Mouse (Mus musculus): Measurements from ENCODE around the gene Timm13. TPM values are rescaled to one million over a fixed set of nuclear protein-coding genes. Genes with fewer than 3 reads are reported as not detected.

Timm13 gene
- polyA plus RNA-seq, 1 experiment from 2014 or later = 293 TPM

DNA sequence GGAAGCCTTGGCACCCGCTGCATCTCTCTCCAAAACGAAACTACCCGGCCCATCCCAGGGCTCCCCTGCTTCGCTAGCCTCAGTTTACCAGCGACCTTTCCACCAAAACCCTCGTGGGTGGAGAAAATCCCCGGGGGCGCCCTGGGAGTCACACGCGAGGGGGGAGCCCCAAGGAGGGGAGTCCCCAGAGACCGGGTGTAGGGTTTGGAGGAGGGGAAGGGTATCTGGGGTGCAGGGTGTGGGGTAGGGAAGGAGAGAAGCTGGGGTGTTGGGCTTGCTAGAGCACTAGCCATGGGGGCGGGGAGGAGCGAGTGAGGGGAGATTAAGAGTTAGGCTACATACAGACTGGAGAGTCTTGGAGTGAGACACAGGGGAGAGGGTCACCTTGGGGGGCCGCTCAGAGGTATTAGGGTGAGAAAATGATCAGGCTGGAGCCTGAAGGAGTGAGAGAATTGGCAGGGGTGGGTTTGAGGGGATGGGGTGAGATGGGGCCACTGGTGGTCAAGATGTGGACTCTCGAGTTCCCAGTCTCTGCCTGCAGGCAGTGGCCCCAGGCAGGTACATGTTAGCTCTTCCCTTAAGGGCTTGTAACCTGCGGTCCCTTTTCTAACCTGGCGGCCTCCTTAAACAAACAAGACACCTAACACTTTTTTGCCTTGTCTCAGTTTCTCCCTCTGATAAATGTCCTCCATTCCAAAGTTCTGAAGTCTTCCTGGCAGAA lies 32.1 kb upstream of the Timm13 start:
- H3K27me3 ChIP-seq (replicated peaks) = peaks cover 12% of the 10 kb centered on the region; the same call in 1 of the 2 replicates
- ATAC-seq (ENCODE audit: insufficient number of reproducible peaks, low FRiP score) = no peak
- H3K4me3 ChIP-seq = peak overlapping the region; percentile 66
- H3K36me3 ChIP-seq = no peaks in the 10 kb centered on the region
- no peaks in the 10 kb centered on the region for H3K9me3 ChIP-seq (replicated peaks)
- peaks cover 75% of the 10 kb centered on the region for H3K4me1 ChIP-seq (replicated peaks)
- peak overlapping the region; percentile 93 for H3K4me2 ChIP-seq
- 2% methylated on average over 17 of the region's 17 CpGs for WGBS
- no peak overlapping the region for H3K27ac ChIP-seq (ENCODE audit: poor library complexity, severe bottlenecking)
- peak overlapping the region; percentile 88 for H3K9ac ChIP-seq

DNA sequence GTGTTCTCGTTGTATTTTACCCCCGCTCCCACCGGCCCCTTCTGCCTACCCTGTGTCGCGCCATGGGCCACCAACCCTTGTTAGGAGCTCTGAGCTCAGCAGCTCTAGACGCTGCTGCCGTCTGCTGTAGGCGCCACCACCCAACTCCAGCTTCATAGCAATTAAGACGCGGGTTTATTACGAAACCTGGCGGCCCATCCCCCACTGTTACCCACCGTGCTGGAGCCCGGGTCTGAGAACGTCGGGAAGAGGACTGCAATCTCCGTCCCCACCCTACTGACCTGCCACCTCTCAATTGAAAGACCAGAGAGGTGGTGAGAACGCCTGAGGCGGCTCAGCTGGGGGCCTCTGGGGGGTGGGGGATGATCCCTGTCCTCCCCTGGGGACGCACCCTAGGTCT lies 31.4 kb upstream of the Timm13 start:
- Histone ChIP-seq H3K4me3 (peak overlapping the region; percentile 66), H3K9me3 (replicated peaks) (no peaks in the 10 kb centered on the region), H3K27me3 (replicated peaks) (peaks cover 12% of the 10 kb centered on the region; the same call in 1 of the 2 replicates), H3K27ac (ENCODE audit: poor library complexity, severe bottlenecking) (no peak overlapping the region), H3K4me2 (peak overlapping the region; percentile 93), H3K4me1 (replicated peaks) (peaks cover 68% of the 10 kb centered on the region), H3K36me3 (no peaks in the 10 kb centered on the region), H3K9ac (peak overlapping the region; percentile 88)
- 1% methylated on average over 20 of the region's 20 CpGs for WGBS
- ATAC-seq (ENCODE audit: insufficient number of reproducible peaks, low FRiP score) = no peak

DNA sequence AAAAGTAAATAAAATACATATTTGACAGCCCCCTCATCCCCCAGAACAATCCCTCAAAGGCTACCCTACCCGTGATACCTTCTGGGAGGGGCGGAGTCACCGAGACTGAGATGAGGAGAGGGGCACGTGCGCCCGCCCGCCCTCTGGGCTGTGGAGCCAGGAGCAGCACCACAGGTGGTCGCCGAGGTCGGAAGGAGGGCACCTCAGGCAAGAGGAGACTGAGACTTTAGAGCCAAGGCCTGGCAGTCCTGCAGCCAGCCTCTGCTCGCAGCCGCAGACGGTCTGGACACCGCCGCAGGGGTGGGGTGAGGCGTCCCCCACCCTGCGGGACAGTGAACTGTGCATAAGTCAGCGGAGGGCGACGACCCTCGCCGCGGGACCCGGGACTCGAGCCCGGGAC lies 30.9 kb upstream of the Timm13 start:
- Histone ChIP-seq H3K4me2 (peak overlapping the region; percentile 93), H3K9ac (peak overlapping the region; percentile 88), H3K4me3 (peak overlapping the region; percentile 66), H3K4me1 (replicated peaks) (peaks cover 63% of the 10 kb centered on the region), H3K27ac (ENCODE audit: poor library complexity, severe bottlenecking) (no peak overlapping the region), H3K27me3 (replicated peaks) (peaks cover 12% of the 10 kb centered on the region; the same call in 1 of the 2 replicates), H3K36me3 (no peaks in the 10 kb centered on the region), H3K9me3 (replicated peaks) (no peaks in the 10 kb centered on the region)
- ATAC-seq (ENCODE audit: insufficient number of reproducible peaks, low FRiP score) = no peak
- 2% methylated on average over 26 of the region's 26 CpGs for WGBS

DNA sequence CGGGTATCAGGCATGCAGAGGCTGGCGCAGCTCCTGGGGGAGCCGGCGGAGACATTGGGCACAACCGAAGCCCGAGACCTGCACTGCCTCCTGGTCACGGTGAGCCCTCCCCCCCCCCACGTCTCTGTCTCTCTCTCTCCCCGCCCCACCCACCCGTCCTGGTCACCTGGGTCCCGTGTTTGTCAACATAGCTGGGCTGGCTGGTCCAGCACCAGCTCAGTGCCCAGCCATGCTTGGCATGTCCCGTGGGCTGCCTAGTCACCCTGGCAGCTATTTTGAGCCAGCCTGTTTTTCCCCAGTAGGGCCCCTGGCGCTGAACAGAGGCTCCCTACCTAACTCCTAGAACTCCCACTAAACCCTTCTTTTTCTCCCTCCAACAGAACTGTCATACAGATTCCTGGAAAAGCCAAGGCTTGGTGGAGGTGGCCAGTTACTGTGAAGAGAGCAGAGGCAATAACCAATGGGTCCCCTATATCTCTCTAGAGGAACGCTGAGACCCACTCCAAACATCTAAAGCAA lies 30.4 kb upstream of the Timm13 start:
- no peaks in the 10 kb centered on the region for H3K9me3 ChIP-seq (replicated peaks)
- H3K4me2 ChIP-seq = peak overlapping the region; percentile 93
- no peaks in the 10 kb centered on the region for H3K36me3 ChIP-seq
- peak overlapping the region; percentile 88 for H3K9ac ChIP-seq
- peaks cover 58% of the 10 kb centered on the region for H3K4me1 ChIP-seq (replicated peaks)
- H3K4me3 ChIP-seq = peak overlapping the region; percentile 66
- no peak overlapping the region for H3K27ac ChIP-seq (ENCODE audit: poor library complexity, severe bottlenecking)
- no peak for ATAC-seq (ENCODE audit: insufficient number of reproducible peaks, low FRiP score)
- peaks cover 12% of the 10 kb centered on the region; the same call in 1 of the 2 replicates for H3K27me3 ChIP-seq (replicated peaks)
- 2% methylated on average over 14 of the region's 14 CpGs for WGBS

DNA sequence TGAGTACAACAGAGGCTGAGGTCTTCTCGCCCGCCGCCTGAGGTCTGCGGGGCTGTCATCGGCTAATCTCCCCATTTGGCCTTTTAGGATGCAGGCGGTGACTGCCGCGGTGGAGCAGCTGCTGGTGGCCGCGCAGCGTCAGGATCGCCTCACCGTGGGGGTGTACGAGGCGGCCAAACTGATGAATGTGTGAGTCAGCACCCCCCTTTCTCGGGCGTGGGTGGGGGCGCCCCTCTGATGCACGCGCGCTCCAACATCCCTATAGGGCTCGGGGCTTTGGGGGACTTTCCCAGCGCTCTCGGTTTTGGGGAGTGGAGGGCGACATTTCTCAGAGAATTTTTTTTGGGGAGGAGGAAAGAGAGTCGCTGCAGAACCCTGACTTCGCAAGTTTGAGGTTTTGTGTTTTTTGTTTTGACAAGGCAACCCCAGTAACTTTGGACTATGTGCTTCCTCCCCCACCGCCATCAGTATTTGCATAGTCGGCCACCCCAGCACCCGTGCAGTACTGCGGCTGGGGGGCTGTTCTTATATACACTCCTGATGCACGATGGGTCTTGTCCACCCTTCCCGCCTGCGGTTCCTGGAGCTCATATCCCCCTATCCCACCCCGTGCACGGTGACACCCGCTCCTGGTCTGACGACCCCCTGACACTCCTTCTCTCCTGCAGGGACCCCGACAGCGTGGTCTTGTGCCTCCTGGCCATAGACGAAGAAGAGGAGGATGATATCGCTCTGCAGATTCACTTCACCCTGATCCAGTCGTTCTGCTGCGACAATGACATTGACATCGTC lies 29.8 kb upstream of the Timm13 start:
- WGBS = under 1% methylated on average over 45 of the region's 45 CpGs
- Histone ChIP-seq H3K9me3 (replicated peaks) (no peaks in the 10 kb centered on the region), H3K27me3 (replicated peaks) (peaks cover 12% of the 10 kb centered on the region; the same call in 1 of the 2 replicates), H3K9ac (peak overlapping the region; percentile 88), H3K4me3 (peak overlapping the region; percentile 66), H3K4me2 (peak overlapping the region; percentile 93), H3K27ac (ENCODE audit: poor library complexity, severe bottlenecking) (peak overlapping the region; percentile 67), H3K36me3 (no peaks in the 10 kb centered on the region), H3K4me1 (replicated peaks) (peaks cover 52% of the 10 kb centered on the region)
- no peak for ATAC-seq (ENCODE audit: insufficient number of reproducible peaks, low FRiP score)

DNA sequence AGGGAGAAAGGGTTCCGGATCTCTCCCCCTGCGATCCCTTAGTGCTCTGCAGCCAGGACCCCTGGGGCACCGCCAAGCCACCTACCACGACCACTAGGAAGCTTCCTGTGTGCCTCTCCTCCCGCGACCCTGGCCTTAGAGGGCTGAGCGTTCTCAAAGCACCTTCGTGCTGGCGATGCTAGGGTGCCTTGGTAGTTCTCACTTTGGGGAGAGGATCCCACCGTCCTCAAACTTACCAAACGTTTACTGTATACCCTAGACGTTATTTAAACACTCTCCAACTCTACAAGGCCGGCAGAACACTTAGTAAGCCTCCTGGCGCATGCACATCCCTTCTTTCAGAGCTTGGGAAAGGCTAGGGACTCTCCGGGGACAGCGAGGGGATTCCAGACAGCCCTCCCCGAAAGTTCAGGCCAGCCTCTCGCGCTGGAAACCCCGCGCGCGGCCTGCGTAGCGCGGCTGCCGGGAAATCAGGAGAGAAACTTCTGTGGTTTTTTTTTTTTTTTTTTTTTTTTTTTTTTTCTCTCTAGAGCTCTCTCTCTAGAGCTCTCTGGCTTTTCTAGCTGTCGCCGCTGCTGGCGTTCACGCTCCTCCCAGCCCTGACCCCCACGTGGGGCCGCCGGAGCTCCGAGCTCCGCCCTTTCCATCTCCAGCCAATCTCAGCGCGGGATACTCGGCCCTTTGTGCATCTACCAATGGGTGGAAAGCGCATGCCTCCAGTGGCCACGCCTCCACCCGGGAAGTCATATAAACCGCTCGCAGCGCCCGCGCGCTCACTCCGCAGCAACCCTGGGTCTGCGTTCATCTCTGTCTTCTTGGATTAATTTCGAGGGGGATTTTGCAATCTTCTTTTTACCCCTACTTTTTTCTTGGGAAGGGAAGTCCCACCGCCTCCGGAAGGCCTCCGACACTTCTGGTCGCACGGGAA lies 28.8 kb upstream of the Timm13 start, which contains the start of gene Gadd45b:
Gadd45b (plus strand) TSS at position 775 of the 928 bp plus-strand sequence.
- H3K4me3 ChIP-seq = peak within 1 kb of the TSS; percentile 66
- peak within 1 kb of the TSS; percentile 88 for H3K9ac ChIP-seq
- H3K9me3 ChIP-seq (replicated peaks) = no peaks in the 10 kb centered on the region
- peak; percentile 90 for ATAC-seq (ENCODE audit: insufficient number of reproducible peaks, low FRiP score)
- peaks cover 44% of the 10 kb centered on the region for H3K4me1 ChIP-seq (replicated peaks)
- H3K27me3 ChIP-seq (replicated peaks) = peaks cover 11% of the 10 kb centered on the region; the same call in 1 of the 2 replicates
- H3K27ac ChIP-seq (ENCODE audit: poor library complexity, severe bottlenecking) = peak within 1 kb of the TSS; percentile 95
- peak within 1 kb of the TSS; percentile 96 for H3K4me2 ChIP-seq
- no peaks in the 10 kb centered on the region for H3K36me3 ChIP-seq
- 0% methylated on average over 56 of the region's 56 CpGs for WGBS

DNA sequence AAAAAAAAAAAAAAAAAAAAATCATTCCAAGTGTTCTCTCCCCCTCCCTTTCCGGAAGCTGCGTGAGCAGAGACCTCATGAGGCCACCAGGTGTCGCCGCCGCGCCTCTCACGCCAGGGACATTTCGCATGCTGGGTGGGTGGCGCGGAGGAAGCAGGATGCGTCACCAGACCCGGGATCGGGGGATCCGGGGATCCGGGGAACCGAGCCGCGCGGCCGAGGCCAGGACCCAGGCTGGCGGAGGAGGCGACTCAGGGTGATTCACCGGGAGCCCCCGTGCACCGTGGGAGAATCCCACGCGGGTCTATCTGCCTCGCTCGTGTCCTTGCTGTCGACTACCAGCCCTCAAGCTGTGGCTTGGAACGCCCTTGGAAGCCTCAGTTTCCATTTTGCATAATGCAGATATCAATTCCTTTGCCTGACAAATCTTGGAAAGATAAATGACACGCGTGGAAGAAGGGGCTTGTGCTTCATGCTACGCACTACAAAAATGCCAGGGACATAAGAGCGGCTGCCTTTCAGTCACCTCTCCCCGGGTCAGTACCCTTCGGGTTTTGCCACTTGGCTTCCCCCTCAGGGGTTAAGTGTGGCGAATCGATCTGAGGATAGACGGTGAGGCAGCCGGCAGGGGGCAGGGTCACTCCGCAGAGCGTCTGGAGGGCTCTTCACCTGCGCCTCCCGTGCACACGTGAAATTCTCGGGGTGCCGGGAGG lies 28.0 kb upstream of the Timm13 start:
- WGBS = under 1% methylated on average over 45 of the region's 48 CpGs

DNA sequence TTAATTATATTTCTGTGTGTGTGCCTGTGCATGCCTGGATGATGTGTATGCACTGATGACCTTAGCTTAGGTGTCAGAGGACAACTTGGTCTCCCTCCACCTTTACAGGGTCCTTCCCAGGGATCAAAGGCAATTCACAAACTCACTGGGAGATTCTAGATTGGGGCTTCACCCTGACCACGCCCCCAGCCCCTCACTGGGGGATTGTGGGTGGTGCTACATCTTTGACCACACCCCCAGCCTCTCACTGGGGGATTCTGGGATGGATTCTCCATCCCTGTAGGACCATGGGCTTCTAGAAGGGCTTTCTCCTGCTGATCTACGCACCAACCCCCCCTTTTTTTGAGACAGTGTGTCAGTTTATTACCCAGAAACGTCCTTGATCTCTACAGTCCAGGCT lies 24.7 kb upstream of the Timm13 start:
- no peak overlapping the region for H3K9ac ChIP-seq
- no peaks in the 10 kb centered on the region for H3K27me3 ChIP-seq (replicated peaks)
- peaks cover 26% of the 10 kb centered on the region for H3K4me1 ChIP-seq (replicated peaks)
- no peak for ATAC-seq (ENCODE audit: insufficient number of reproducible peaks, low FRiP score)
- H3K9me3 ChIP-seq (replicated peaks) = no peaks in the 10 kb centered on the region
- H3K27ac ChIP-seq (ENCODE audit: poor library complexity, severe bottlenecking) = no peak overlapping the region
- no peak overlapping the region for H3K4me3 ChIP-seq
- no peak overlapping the region for H3K4me2 ChIP-seq
- no peaks in the 10 kb centered on the region for H3K36me3 ChIP-seq
- 41% methylated on average over 3 of the region's 3 CpGs for WGBS

More for the DNA sequence above, 28.0 kb upstream of the Timm13 start:
- Histone ChIP-seq H3K4me3 (peak overlapping the region; percentile 59), H3K4me2 (peak overlapping the region; percentile 96), H3K9ac (peak overlapping the region; percentile 82), H3K4me1 (replicated peaks) (peaks cover 36% of the 10 kb centered on the region), H3K27me3 (replicated peaks) (peaks cover 3% of the 10 kb centered on the region; the same call in 1 of the 2 replicates), H3K9me3 (replicated peaks) (no peaks in the 10 kb centered on the region), H3K36me3 (no peaks in the 10 kb centered on the region), H3K27ac (ENCODE audit: poor library complexity, severe bottlenecking) (peak overlapping the region; percentile 95)
- ATAC-seq (ENCODE audit: insufficient number of reproducible peaks, low FRiP score) = peak; percentile 37

DNA sequence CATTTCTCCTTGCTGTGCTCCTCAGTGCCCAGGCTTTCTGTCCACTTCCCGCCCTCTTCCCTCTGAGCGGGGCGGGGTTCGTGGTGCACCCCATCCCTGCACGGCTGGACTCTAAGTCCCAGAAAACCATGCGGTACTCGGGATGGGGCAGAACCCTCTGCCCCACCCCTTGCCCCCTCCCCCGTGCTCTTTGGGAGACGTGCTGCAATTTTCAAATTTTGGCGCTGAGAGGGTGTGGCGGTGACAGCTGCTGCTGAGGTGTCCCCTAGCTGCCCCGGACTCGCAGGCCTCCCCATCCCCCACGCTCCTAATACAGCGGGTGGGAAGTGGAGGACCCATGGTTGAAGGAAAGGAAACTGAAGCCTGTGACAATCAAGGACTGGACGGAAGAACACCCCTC lies 21.2 kb upstream of the Timm13 start:
- H3K4me1 ChIP-seq (replicated peaks) = peaks cover 24% of the 10 kb centered on the region
- H3K36me3 ChIP-seq = no peaks in the 10 kb centered on the region
- H3K4me3 ChIP-seq = peak overlapping the region; percentile 43
- peak; percentile 30; the same call in 1 of the 2 replicates for ATAC-seq (ENCODE audit: insufficient number of reproducible peaks, low FRiP score)
- no peaks in the 10 kb centered on the region for H3K27me3 ChIP-seq (replicated peaks)
- peak overlapping the region; percentile 72 for H3K4me2 ChIP-seq
- 3% methylated on average over 16 of the region's 16 CpGs for WGBS
- H3K9ac ChIP-seq = peak overlapping the region; percentile 63
- no peak overlapping the region for H3K27ac ChIP-seq (ENCODE audit: poor library complexity, severe bottlenecking)
- H3K9me3 ChIP-seq (replicated peaks) = no peaks in the 10 kb centered on the region
